Mouse (Mus musculus) heart, postnatal 25 days (tissue): ENCODE results near the gene Asap2. TPM values are rescaled to one million over a fixed set of nuclear protein-coding genes. Genes with fewer than 3 reads are reported as not detected.
A peak's percentile ranks its signal among the peaks of the same experiment; 100 is the strongest.

Source experiments
- DNase-seq: peaks from one replicate; pipeline ENCODE4 v3.0.0; 2022; ENCODE audit warnings: low spot score
- intact Hi-C: fragments of 180-260 bp; cut with DNase I; formaldehyde crosslinking; loops from one replicate; pipeline ENCODE4 v1.15.1; 2025
- total RNA-seq, 2 experiments: library from RNA; stranded (reverse); gene quantifications; 2 replicates each; pipeline ENCODE4 v1.2.3; 2021

Asap2 gene
- total RNA-seq, 2 experiments from 2014 or later, result 11.8 to 12.2 TPM

GRCm38 (mm10) chr12:21234560-21234959 is 244.3 kb downstream of the Asap2 start:
- no peak for DNase-seq
- intact Hi-C loops, result no loop called here

- intact Hi-C loops, result no loop called here
- DNase-seq, result no peak
Measured at GRCm38 (mm10) chr12:21241965-21242364, 251.7 kb downstream of the Asap2 start.

- intact Hi-C loops, result no loop called here
- no peak for DNase-seq
Measured at GRCm38 (mm10) chr12:21244375-21244960, 254.2 kb downstream of the Asap2 start.

GRCm38 (mm10) chr12:21247711-21248392 is 257.6 kb downstream of the Asap2 start:
- no peak for DNase-seq
- intact Hi-C loops, result no loop called here

GRCm38 (mm10) chr12:21260494-21261256 is 270.4 kb downstream of the Asap2 start:
- DNase-seq, result no peak
- intact Hi-C loops, result no loop called here

- no peak for DNase-seq
- intact Hi-C loops, result no loop called here
Measured at GRCm38 (mm10) chr12:21261521-21261920, 271.3 kb downstream of the Asap2 start.

- DNase-seq, result no peak
- intact Hi-C loops, result no loop called here
Measured at GRCm38 (mm10) chr12:21263256-21263655, 273.0 kb downstream of the Asap2 start.

GRCm38 (mm10) chr12:21264241-21264640 is 274.0 kb downstream of the Asap2 start:
- DNase-seq, result peak; percentile 70
- intact Hi-C loops, result loop anchor here (2.0 kb wide), 1 partner anchor 35 kb away; no protein-coding TSS in a partner anchor

GRCm38 (mm10) chr12:21264970-21265369 is 274.7 kb downstream of the Asap2 start:
- no peak for DNase-seq
- intact Hi-C loops, result loop anchor here (2.0 to 5.0 kb wide), 2 partner anchors 36 to 188 kb away; no protein-coding TSS in a partner anchor

- intact Hi-C loops, result loop anchor here (2.0 to 5.0 kb wide), 2 partner anchors 37 to 188 kb away; no protein-coding TSS in a partner anchor
- no peak for DNase-seq
Measured at GRCm38 (mm10) chr12:21265501-21265900, 275.2 kb downstream of the Asap2 start.

- intact Hi-C loops, result loop anchor here (2.0 to 5.0 kb wide), 2 partner anchors 37 to 189 kb away; no protein-coding TSS in a partner anchor
- DNase-seq, result peak; percentile 29
Measured at GRCm38 (mm10) chr12:21265946-21266783, 275.9 kb downstream of the Asap2 start.

GRCm38 (mm10) chr12:21266784-21267098 is 276.5 kb downstream of the Asap2 start:
- no peak for DNase-seq
- intact Hi-C loops, result loop anchor here (5.0 kb wide), 1 partner anchor 189 kb away; no protein-coding TSS in a partner anchor

- intact Hi-C loops, result loop anchor here (5.0 kb wide), 1 partner anchor 191 kb away; no protein-coding TSS in a partner anchor
Measured at GRCm38 (mm10) chr12:21268083-21268616, 277.9 kb downstream of the Asap2 start.

GRCm38 (mm10) chr12:21274446-21274845 is 284.2 kb downstream of the Asap2 start:
- intact Hi-C loops, result no loop called here
- DNase-seq, result no peak

More at GRCm38 (mm10) chr12:21268083-21268616, 277.9 kb downstream of the Asap2 start:
- DNase-seq, result no peak

GRCm38 (mm10) chr12:21277352-21277864 is 287.1 kb downstream of the Asap2 start:
- DNase-seq, result no peak
- intact Hi-C loops, result no loop called here

GRCm38 (mm10) chr12:21284761-21285441 is 294.6 kb downstream of the Asap2 start, which contains the start of gene Cpsf3:
Gene Cpsf3, plus strand, starts transcription at chr12:21285391.
- intact Hi-C loops, result loop anchor here (5.0 kb wide), 1 partner anchor 87 kb away; the partner anchor contains the start of gene Adam17
- DNase-seq, result no peak

GRCm38 (mm10) chr12:21285508-21286242 is 295.4 kb downstream of the Asap2 start:
- intact Hi-C loops, result loop anchor here (5.0 kb wide), 1 partner anchor 87 kb away; the partner anchor contains the start of gene Adam17
- no peak for DNase-seq

- DNase-seq, result peak; percentile 97
- intact Hi-C loops, result loop anchor here (5.0 kb wide), 1 partner anchor 86 kb away; the partner anchor contains the start of gene Adam17
Measured at GRCm38 (mm10) chr12:21286243-21286622, 296.0 kb downstream of the Asap2 start, which contains the start of gene Itgb1bp1. Gene Itgb1bp1, minus strand, starts transcription at chr12:21286284.
